Mouse (Mus musculus): Measurements from ENCODE around the gene Gstz1. TPM values are rescaled to one million over a fixed set of nuclear protein-coding genes. Genes with fewer than 3 reads are reported as not detected.

Gstz1 gene
- total RNA-seq, 2 experiments from 2014 or later, result 48.9 to 50.3 TPM

- Histone ChIP-seq H3K27ac (no peak overlapping the region), H3K4me3 (no peak overlapping the region)
- DNase-seq (ENCODE audit: extremely low spot score in 1 of 2, low spot score in 2 of 2), result no peak
- no peak for TF ChIP-seq CTCF (IDR thresholded peaks at IDR 0.05)
- intact Hi-C loops (cut with DNase I), result no loop called here
Observed at GRCm38 (mm10) chr12:87212844-87213606, 66.1 kb downstream of the Gstz1 start.

Other genes starting within 250 kb of the Gstz1 start
- 10 to 100 TPM; 79.8 to 91.6 TPM for gene Cipc, start 200.1 kb upstream of the Gstz1 start, total RNA-seq (2021)
- 10 to 100 TPM; 59.1 to 61.3 TPM for gene Zdhhc22, start 156.7 kb upstream of the Gstz1 start, total RNA-seq (2021)
- gene Tmem63c, start 125.8 kb upstream of the Gstz1 start, total RNA-seq (2021), result 10 to 100 TPM; 41.7 to 43.8 TPM
- 1 to 10 TPM; 9.1 to 9.4 TPM for gene Ngb, start 44.6 kb upstream of the Gstz1 start, total RNA-seq (2021)
- gene Pomt2, start 803 bp downstream of the Gstz1 start, total RNA-seq (2021), result 10 to 100 TPM; 16.4 to 19.6 TPM
- 1 to 10 TPM; 4.7 TPM for gene Samd15, start 52.6 kb downstream of the Gstz1 start, total RNA-seq (2021)
- 10 to 100 TPM; 27.5 to 29.5 TPM for gene Tmed8, start 53.3 kb downstream of the Gstz1 start, total RNA-seq (2021)
- gene Noxred1, start 91.6 kb downstream of the Gstz1 start, total RNA-seq (2021), result 1 to 10 TPM; 1.1 to 3.8 TPM
- gene Vipas39, start 119.1 kb downstream of the Gstz1 start, total RNA-seq (2021), result 10 to 100 TPM; 52.8 to 55.8 TPM
- 100 to 1,000 TPM; 172 to 177 TPM for gene Ahsa1, start 119.3 kb downstream of the Gstz1 start, total RNA-seq (2021)
- gene Ism2, start 152.5 kb downstream of the Gstz1 start, total RNA-seq (2021), result under 1 TPM; 0.19 to 0.27 TPM
- 10 to 100 TPM; 32.4 to 33.0 TPM for gene Sptlc2, start 241.2 kb downstream of the Gstz1 start, total RNA-seq (2021)